Mouse (Mus musculus) erythroblast, embryonic 14.5 days (primary cell): Measurements from ENCODE around the gene Hoxc5.

Experiments used
- GATA1 ChIP-seq: IDR thresholded peaks from 2 replicates; pipeline ENCODE4 v1.6.1; 2012; ENCODE audit warnings: low read length, inconsistent platforms, mixed read lengths
- TAL1 ChIP-seq: IDR thresholded peaks from 3 replicates; pipeline ENCODE4 v1.6.1; 2012; ENCODE audit warnings: low read length, inconsistent platforms, mixed read lengths

DNA sequence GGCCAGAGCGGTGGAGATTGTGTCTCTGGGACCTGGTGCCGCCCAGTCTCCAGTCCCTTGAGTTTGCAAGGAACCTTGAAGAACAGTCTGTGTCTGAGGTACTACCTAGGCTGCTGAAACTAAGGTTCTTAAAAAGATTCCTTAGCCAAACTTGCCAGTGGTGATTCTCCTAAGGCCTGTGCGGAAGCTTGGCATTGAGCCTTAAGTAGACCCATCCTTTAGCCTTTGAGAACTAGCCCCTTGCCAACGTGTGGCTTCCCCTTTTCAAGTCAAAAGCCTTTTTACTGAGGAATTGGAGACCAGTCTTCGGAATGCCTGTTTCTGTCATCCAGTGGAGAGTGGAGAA is 23.8 kb upstream of the Hoxc5 start:
- TF ChIP-seq TAL1, result no peak
- TF ChIP-seq GATA1, result no peak
